Mouse (Mus musculus): ENCODE measurements around the gene Lhb. TPM values are rescaled to one million over a fixed set of nuclear protein-coding genes. Genes with fewer than 3 reads are reported as not detected.
A peak's percentile ranks its signal among the peaks of the same experiment; 100 is the strongest.
"Not testable (repeated sequence)": the region's sequence is repeated elsewhere in the genome, so short reads cannot be mapped to it uniquely, and the experiment has no call there.

Lhb gene
- polyA plus RNA-seq, 1 experiment from 2014 or later = not detected

DNA sequence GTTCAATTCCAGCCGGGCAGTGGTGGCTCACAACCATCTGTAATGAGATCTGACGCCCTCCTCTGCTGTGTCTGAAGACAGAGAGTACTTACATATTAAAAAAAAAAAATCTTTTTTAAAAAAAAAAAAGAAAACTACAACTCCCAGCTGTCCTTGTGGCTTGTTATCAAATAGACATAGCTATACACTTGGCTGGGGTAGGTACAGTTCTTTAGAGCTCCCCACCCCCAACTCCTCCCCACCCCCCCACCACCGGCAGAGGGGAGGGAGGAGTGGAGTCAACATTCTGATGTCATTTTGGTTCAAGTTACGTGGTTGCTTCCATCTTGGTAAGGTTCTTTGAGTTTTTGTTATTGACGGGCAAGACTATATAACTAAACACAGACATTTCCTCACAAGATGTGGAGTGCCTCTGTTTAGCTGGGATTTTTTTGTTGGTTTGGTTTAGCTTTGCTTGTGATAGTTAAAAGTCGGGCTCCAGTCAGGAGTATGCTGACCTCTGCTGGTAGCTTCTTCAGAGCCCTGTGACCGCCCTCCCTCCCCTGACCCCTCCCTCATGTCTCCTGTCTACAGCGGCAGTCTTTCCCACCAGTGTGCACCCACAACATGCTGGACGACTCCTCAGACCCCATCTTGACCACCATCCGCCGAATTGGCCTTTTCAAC lies 26.8 kb downstream of the Lhb start:
- no peaks in the 10 kb centered on the region for H3K27me3 ChIP-seq (ENCODE audit: low read depth, poor library complexity, severe bottlenecking)
- no peak overlapping the region for H3K4me3 ChIP-seq
- H3K4me1 ChIP-seq = peaks cover 2% of the 10 kb centered on the region; the same call in 1 of the 2 replicates
- H3K36me3 ChIP-seq = peaks cover 80% of the 10 kb centered on the region
- peak; percentile 40 for DNase-seq (ENCODE audit: low spot score)
- 29% methylated on average over 11 of the region's 11 CpGs for WGBS
- H3K27ac ChIP-seq = no peak overlapping the region
- no peaks in the 10 kb centered on the region for H3K9me3 ChIP-seq (replicated peaks)

- Histone ChIP-seq H3K36me3 (peaks cover 76% of the 10 kb centered on the region), H3K27ac (no peak overlapping the region), H3K4me1 (peaks cover 2% of the 10 kb centered on the region; the same call in 1 of the 2 replicates), H3K9me3 (replicated peaks) (no peaks in the 10 kb centered on the region), H3K27me3 (ENCODE audit: low read depth, poor library complexity, severe bottlenecking) (no peaks in the 10 kb centered on the region), H3K4me3 (no peak overlapping the region)
- WGBS = 97% methylated on average over 1 of the region's 1 CpGs
- no peak for DNase-seq (ENCODE audit: low spot score)
These were observed 29.4 kb downstream of the Lhb start for GRCm38 (mm10) chr7:45449974-45450373.

DNA sequence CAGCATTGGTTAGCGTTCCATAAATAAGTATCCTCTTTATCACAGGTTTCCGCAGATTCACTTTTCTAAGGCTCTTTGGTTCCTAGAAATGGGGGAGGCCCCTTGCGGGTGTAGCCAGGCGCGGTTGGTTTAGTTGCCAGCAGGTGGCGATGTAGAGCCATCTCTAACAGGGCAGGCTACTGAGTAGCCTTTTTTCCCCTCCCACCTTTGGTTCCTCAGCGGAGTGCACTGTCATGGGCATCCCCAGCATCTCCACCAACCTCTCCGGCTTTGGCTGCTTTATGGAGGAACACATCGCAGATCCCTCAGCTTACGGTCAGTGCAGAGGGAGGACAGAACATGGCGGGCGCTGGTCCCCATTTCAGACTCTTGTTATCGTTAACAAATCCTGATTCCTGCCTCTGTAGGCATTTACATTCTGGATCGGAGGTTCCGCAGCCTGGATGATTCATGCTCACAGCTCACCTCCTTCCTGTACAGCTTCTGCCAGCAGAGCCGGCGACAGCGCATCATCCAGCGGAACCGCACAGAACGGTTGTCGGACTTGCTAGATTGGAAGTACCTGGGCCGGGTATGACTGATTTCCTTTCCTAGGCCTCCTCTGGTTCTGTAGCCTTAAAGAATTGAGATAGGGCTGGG lies 30.8 kb downstream of the Lhb start:
- Histone ChIP-seq H3K4me1 (peaks cover 2% of the 10 kb centered on the region; the same call in 1 of the 2 replicates), H3K27ac (no peak overlapping the region), H3K27me3 (ENCODE audit: low read depth, poor library complexity, severe bottlenecking) (no peaks in the 10 kb centered on the region), H3K36me3 (peaks cover 75% of the 10 kb centered on the region), H3K9me3 (replicated peaks) (no peaks in the 10 kb centered on the region), H3K4me3 (no peak overlapping the region)
- 54% methylated on average over 23 of the region's 23 CpGs for WGBS
- DNase-seq (ENCODE audit: low spot score) = peak; percentile 87

DNA sequence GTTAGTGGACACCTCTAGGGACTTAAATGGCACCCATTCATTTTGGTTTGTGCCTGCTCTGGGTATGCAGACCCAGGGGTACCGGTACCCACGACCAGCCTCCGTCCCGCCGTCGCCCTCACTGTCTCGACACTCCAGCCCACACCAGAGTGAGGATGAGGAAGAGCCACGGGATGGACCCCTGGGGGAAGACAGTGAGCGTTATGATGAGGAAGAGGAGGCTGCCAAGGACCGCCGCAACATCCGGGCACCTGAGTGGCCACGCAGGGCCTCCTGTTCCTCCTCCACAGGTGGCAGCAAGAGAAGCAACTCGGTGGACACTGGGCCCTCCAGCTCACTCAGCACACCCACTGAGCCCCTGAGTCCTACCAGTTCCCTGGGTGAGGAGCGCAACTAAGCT lies 34.4 kb downstream of the Lhb start:
- no peak overlapping the region for H3K4me3 ChIP-seq
- H3K27ac ChIP-seq = no peak overlapping the region
- H3K9me3 ChIP-seq (replicated peaks) = no peaks in the 10 kb centered on the region
- no peak for DNase-seq (ENCODE audit: low spot score)
- no peaks in the 10 kb centered on the region for H3K27me3 ChIP-seq (ENCODE audit: low read depth, poor library complexity, severe bottlenecking)
- 89% methylated on average over 15 of the region's 15 CpGs for WGBS
- peaks cover 71% of the 10 kb centered on the region for H3K36me3 ChIP-seq
- peaks cover 22% of the 10 kb centered on the region for H3K4me1 ChIP-seq

- Histone ChIP-seq H3K4me1 (peaks cover 33% of the 10 kb centered on the region), H3K36me3 (peaks cover 67% of the 10 kb centered on the region), H3K9me3 (replicated peaks) (no peaks in the 10 kb centered on the region), H3K4me3 (no peak overlapping the region), H3K27me3 (ENCODE audit: low read depth, poor library complexity, severe bottlenecking) (no peaks in the 10 kb centered on the region), H3K27ac (no peak overlapping the region)
- 76% methylated on average over 13 of the region's 13 CpGs for WGBS
- DNase-seq (ENCODE audit: low spot score) = peak; percentile 34
These were observed 35.5 kb downstream of the Lhb start for GRCm38 (mm10) chr7:45455932-45456696.

DNA sequence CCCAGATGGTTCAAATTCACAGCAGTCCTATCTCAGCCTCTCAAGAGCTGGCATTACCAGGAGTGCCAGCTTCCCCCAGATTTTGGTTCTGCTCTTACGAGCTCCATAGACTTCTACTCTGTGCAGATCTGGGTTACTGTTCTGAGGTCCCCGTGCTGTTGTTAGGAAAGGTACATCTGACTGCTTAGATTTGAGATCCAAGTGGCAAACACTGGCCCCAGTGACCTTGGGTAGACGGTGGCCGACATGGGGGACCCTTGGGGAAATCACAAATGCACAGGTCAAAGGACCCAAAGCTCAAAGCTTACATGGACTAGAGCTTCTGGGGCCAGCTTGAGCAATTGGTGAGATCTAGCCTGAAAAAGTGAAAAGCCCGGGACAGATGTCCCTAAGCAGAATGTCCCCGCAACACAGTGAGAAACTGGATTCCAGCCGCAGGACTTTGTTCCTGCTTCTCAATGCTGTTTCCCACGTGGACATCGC lies 36.1 kb downstream of the Lhb start:
- H3K27ac ChIP-seq = no peak overlapping the region
- no peaks in the 10 kb centered on the region for H3K27me3 ChIP-seq (ENCODE audit: low read depth, poor library complexity, severe bottlenecking)
- peaks cover 71% of the 10 kb centered on the region for H3K36me3 ChIP-seq
- H3K9me3 ChIP-seq (replicated peaks) = no peaks in the 10 kb centered on the region
- no peak for DNase-seq (ENCODE audit: low spot score)
- H3K4me3 ChIP-seq = peak overlapping the region; percentile 80
- 64% methylated on average over 9 of the region's 9 CpGs for WGBS
- H3K4me1 ChIP-seq = peaks cover 40% of the 10 kb centered on the region

DNA sequence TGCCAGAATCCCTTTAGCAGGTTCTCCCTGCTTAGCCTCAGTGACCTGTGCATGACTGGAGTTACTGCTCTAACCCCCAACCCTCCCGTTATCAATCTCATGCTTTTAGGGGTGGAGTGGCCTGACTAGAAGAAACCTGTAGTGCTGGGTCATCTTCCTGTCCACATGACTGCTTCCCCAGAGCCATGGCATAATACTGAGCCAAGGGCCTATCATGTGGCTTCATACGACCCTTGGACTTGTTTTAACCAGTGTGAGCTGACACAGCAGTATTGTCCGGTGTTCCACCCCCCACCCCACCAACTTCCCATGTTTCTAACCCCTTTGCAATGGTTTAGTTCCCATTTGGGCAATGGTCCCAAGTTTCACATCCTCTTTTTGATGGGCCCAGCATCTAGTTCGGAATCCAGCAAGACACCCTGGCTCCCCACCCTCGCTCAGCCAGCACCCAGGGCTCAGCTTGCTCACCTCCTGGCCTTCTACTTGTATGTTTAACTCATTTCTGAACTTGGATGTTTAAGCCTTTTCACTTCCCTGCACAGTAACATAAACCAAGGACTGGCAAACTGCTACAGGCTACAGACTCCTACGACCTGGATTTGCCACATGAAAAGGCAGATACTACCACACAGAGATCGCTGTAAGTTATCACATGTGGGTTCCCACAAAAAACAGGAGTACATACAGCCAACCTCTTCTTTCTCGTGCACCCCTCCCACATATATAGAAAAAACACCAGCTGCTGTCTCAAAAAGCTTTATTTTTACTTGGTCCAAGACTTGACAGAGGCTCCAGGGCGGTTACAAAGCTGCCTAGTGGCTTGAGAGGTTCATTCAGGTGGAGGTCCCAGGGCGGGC lies 36.8 kb downstream of the Lhb start:
- WGBS = 77% methylated on average over 10 of the region's 10 CpGs
- Histone ChIP-seq H3K27me3 (ENCODE audit: low read depth, poor library complexity, severe bottlenecking) (no peaks in the 10 kb centered on the region), H3K36me3 (peaks cover 71% of the 10 kb centered on the region), H3K4me1 (peaks cover 40% of the 10 kb centered on the region), H3K4me3 (peak overlapping the region; percentile 80), H3K9me3 (replicated peaks) (no peaks in the 10 kb centered on the region), H3K27ac (no peak overlapping the region)
- DNase-seq (ENCODE audit: low spot score) = no peak

GRCm38 (mm10) chr7:45458748-45459563 lies 38.3 kb downstream of the Lhb start:
- WGBS = 2% methylated on average over 43 of the region's 43 CpGs

GRCm38 (mm10) chr7:45459564-45460140 lies 39.0 kb downstream of the Lhb start, which contains the start of gene Ftl1:
Gene Ftl1, minus strand, starts transcription at chr7:45459884.
- WGBS = under 1% methylated on average over 37 of the region's 37 CpGs
- Histone ChIP-seq H3K36me3 (peaks cover 75% of the 10 kb centered on the region), H3K4me1 (peaks cover 40% of the 10 kb centered on the region), H3K4me3 (peak within 1 kb of the TSS; percentile 80), H3K27ac (peak within 1 kb of the TSS; percentile 94)
- not testable (repeated sequence) for H3K9me3 ChIP-seq (replicated peaks); H3K27me3 ChIP-seq (ENCODE audit: low read depth, poor library complexity, severe bottlenecking)
- DNase-seq (ENCODE audit: low spot score) = peak; percentile 95

More at GRCm38 (mm10) chr7:45458748-45459563, 38.3 kb downstream of the Lhb start:
- Histone ChIP-seq H3K9me3 (replicated peaks) (no peaks in the 10 kb centered on the region), H3K27ac (peak overlapping the region; percentile 94), H3K36me3 (peaks cover 75% of the 10 kb centered on the region), H3K4me1 (peaks cover 40% of the 10 kb centered on the region), H3K27me3 (ENCODE audit: low read depth, poor library complexity, severe bottlenecking) (no peaks in the 10 kb centered on the region), H3K4me3 (peak overlapping the region; percentile 80)
- peak; percentile 92 for DNase-seq (ENCODE audit: low spot score)

DNA sequence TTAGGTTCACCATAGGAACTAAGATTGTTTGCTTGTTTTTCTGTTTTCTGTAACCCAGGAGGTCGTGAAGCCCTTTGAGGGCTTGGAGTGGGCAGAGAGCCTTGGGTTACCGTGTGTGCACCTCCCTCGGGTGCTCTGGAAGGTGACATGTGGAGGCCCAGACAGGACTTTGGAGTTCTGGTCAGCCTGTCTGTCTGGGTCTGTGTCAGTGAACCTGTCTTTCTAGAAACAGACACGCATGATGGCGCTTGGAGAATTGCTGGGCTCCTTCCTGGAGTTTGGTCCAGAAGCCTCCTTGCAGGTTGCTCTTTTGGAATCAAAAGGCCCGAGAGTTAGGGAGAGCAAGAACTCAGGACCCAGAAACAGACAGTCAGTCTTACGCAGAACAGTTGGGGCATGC lies 39.8 kb downstream of the Lhb start:
- Histone ChIP-seq H3K4me1 (peaks cover 45% of the 10 kb centered on the region), H3K4me3 (peak overlapping the region; percentile 80), H3K36me3 (peaks cover 75% of the 10 kb centered on the region), H3K27me3 (ENCODE audit: low read depth, poor library complexity, severe bottlenecking) (no peaks in the 10 kb centered on the region), H3K9me3 (replicated peaks) (no peaks in the 10 kb centered on the region), H3K27ac (peak overlapping the region; percentile 94)
- DNase-seq (ENCODE audit: low spot score) = no peak
- 79% methylated on average over 7 of the region's 7 CpGs for WGBS

- Histone ChIP-seq H3K4me3 (peak overlapping the region; percentile 80), H3K4me1 (peaks cover 50% of the 10 kb centered on the region)
These were observed 40.3 kb downstream of the Lhb start for GRCm38 (mm10) chr7:45460860-45461314.

More at GRCm38 (mm10) chr7:45460860-45461314, 40.3 kb downstream of the Lhb start:
- DNase-seq (ENCODE audit: low spot score) = peak; percentile 71
- H3K27ac ChIP-seq = peak overlapping the region; percentile 94
- H3K27me3 ChIP-seq (ENCODE audit: low read depth, poor library complexity, severe bottlenecking) = no peaks in the 10 kb centered on the region
- no peaks in the 10 kb centered on the region for H3K9me3 ChIP-seq (replicated peaks)
- 16% methylated on average over 13 of the region's 13 CpGs for WGBS
- H3K36me3 ChIP-seq = peaks cover 74% of the 10 kb centered on the region
